Mouse (Mus musculus) lung, adult 2 months (tissue): ENCODE measurements around the gene Scd3.

ENCODE experiments used
- CTCF ChIP-seq: fragments of 200-500 bp; IDR thresholded peaks from 2 replicates; pipeline ENCODE4 v1.5.1; 2011; ENCODE audit warnings: mild to moderate bottlenecking, low read length, control low read depth; ENCODE audit not compliant: insufficient read depth
- POLR2A ChIP-seq: fragments of 200-500 bp; IDR thresholded peaks from 2 replicates; pipeline ENCODE4 v1.6.1; 2011; ENCODE audit warnings: low read depth, mild to moderate bottlenecking, control low read depth, low read length, borderline replicate concordance; ENCODE audit errors: extremely low read depth

DNA sequence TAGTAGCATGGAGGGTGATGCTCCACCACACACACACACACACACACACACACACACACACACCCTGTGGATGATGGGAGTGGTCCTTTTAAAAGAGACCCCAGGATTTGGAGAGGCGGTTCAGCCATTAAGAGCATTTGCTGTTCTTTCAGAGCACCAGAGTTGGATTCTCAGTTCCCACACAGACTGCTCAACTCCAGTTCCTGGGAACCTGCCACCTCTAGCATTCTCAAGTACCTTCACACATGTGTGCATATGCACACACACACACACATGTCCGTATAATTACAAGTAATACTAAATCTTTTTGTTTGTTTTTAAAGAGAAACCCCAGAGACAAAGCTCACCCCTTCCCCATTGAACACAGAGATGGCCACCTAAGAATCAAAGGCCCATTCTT, 89.0 kb downstream of the Scd3 start:
- no peak for TF ChIP-seq CTCF
- no peak for TF ChIP-seq POLR2A
